Mouse (Mus musculus) spleen, postnatal 36 days (tissue): Measurements from ENCODE around the gene Tcf15.

Experiments used
- DNase-seq, 2 experiments: peaks; one replicate each; pipeline ENCODE4 v3.0.0; 2022; ENCODE audit warnings: low spot score in 2 of 2, mixed read lengths in 1 of 2

The Tcf15 gene

DNA sequence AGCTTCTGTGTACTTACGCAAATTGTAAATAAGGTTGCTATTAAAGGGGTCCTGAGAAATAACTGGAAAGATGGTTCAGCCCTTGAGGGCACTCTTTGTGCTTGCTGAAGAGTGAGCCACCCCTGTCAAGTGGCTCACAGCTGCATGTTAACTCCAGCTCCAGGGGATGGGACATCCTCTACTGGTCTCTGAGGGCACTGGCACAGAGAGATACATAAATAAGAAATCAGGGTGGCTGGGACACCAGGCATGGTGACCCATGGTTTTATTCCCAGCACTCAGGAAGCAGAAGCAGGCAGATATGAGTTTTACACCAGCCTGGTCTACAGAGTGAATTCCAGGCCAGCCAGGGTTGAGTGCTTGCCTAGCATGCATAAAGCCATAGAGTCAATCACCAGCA lies 26.0 kb downstream of the Tcf15 start:
- no peak for DNase-seq

DNA sequence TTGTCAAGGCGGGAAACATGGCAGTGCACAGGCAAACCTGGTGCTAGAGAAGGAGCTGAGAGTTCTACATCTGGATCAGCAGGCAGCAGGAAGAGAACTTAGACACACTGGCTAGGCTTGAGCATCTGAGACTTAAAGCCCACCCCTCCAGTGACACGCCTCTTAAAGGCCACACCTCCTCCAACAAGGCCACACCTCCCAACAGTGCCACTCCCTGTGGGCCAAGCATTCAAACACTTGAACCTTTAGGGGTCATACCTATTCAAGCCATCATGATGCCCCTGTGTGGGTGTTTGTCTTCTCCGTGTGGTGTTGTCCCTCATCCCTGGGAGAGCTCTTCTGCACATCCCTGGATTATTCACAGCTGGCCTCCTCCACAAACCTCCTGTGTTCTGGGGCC lies 31.5 kb downstream of the Tcf15 start:
- DNase-seq = no peak

DNA sequence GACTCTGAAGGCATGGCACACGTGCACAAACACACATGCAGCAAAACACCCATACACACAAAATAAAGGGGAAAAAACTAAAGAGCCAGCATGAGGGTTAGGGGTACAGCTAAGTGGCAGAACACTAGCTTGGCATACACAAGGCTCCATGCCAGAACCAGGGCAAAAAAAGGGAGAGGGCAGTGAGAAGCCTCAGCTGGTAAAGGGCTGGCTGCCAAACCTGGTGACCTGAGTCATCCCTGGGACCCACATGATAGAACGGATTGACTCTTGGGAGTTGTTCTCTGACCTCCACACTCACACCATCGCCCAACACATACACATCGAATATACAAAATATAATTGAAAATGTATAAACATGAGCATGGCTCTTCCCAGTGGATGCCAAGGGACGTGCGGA lies 33.3 kb downstream of the Tcf15 start:
- DNase-seq = no peak

DNA sequence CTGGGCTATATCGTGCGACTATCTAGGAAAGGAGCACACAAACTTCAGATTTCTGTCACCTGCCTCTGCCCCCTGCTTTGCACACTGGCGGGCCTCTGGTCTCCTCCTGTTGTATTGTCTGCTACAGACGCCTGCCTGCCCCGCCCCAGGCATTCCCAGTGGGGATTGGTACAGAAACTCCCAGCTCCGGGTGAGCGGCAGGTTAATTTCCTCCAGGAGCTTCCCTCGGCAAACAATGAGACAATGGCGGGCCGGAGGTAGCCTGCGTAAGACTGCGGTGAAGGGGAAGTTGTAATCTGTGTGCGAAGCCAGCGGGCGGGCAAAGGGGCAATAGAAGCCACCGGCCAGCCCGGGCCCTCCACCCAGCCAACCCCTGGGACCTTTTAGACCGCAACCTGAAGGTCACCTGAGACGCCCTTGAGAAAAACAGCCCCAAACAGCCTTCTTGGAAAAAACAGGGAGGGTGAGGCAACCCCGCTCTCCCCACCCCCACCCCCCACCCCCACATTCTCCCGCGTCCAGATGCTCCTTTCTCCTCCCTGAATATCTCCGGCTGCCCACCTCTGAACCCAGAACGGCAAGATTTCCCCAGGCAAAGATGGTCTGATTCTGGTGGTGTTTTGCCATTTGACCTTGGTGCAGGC lies 33.9 kb downstream of the Tcf15 start:
- DNase-seq = no peak

- DNase-seq = no peak
Measured at GRCm38 (mm10) chr2:152177806-152178170, 34.4 kb downstream of the Tcf15 start.

GRCm38 (mm10) chr2:152178345-152178744 lies 35.0 kb downstream of the Tcf15 start:
- no peak for DNase-seq

- no peak for DNase-seq
Measured at GRCm38 (mm10) chr2:152179301-152179700, 35.9 kb downstream of the Tcf15 start.

- peak in 1 of 2 experiments; percentile 4 for DNase-seq
Measured at GRCm38 (mm10) chr2:152180323-152180722, 37.0 kb downstream of the Tcf15 start.

DNA sequence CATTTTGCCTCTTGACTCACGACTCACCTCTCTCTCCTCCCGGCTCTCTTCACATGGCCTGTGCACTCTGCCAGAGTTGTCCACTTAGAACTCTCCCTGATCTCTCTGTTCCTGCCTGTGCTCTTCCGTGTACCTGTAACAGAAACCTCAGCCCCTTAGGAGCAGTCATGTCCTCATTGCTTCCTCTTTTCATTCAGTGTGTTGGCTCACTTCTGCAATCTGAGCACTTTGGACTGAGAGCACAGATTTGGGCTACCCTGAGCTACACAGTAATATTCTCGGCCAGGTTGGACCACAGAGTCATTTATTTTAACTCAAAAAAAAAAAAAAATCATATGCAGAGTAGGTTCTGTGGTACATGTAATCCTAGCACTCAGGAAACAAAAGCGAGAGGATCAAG lies 43.8 kb downstream of the Tcf15 start:
- no peak for DNase-seq

DNA sequence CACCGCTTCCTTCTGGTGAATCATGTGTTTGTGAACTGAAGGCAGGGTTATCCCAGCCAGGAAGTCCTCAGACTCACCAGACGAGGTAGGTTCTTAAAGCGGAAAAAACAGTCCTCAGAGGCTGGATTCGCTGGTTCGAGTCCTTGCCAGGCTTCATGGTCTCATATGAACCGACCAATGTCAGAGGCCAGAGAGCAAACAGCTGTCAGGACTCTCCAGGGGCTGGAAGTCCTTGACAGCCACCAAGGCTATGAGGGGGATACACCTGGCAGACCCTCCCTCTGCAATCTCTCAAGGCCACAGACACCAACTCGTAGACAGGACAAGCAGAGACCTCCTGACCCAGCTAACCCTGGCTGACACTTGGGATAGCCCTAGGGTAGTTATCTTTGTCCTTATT lies 45.9 kb downstream of the Tcf15 start:
- no peak for DNase-seq

DNA sequence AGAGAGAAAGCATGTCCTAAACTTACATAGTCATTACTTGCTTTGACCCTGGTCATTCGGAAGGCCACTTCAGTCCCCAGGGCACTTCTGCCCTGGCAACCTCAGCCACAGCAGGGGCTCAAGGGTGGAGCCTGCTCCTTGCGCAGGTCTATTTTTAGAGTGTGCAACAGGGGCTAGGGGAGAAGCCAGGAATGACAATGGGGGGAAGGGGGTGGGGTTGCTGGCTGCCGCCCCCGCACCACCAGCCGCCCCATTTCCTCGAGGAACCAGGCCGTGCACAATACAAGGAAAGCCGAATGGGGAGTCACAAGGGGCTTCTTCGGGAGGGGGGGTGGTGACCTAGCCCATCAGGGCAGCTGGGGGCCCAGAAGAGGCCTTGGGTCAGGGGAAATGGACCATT lies 46.3 kb downstream of the Tcf15 start:
- no peak for DNase-seq

GRCm38 (mm10) chr2:152190161-152190560 lies 46.8 kb downstream of the Tcf15 start:
- DNase-seq = no peak

DNA sequence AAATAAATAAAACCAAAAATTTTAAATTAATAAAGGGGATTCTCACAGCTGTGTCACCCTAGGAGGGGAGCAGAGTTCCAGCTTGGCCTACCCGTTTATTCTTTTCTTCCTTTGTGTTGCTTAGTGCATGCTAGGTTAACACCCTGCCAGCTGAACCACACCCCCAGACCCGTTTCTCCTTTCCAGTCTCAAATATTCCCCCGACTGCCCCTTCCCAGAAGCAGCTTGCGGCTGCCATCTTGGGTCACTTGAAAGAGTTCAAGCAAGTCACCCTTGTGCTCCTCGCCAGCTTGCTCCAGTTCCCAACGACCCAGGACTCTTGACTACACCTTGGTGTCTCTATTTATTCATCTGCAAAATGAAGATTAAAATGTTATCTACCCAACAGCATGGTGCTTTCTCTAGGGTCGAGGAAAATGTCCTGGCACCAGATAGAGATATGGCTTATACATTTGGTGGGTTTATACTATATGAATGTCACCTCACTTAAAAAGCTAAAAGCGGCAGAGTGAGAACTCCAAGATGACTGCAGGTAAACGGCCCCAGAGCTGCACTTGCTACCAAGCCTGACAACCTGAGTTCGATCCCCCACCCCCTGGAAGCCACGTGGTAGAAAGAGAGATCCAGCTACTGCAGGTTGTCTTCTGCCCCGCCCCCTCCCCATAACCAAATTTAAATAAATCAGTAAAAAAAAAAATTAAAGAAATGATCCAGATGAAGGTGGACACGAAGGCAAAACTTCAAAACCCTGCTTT lies 49.4 kb downstream of the Tcf15 start:
- DNase-seq = no peak

GRCm38 (mm10) chr2:152193346-152193710 lies 50.0 kb downstream of the Tcf15 start:
- DNase-seq = no peak

DNA sequence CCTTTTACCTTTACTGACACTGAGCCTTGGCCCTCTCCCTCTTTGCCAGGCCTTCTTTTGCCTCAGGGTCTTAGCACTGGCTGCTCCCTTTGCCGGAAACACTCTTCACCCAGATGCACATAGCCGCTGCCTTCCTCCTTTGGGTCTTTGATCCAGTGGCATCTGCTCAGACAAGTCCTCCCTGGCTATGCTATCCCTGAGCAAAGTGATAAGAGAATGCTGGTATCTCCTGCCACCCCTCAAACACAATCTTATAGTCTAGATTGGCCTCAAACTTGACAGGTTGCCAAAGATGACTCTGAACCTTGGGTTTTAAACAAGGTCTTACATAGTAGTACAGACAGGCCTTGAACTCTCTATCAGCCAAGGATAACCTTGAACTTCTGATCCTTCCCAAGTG lies 51.2 kb downstream of the Tcf15 start:
- DNase-seq = no peak

GRCm38 (mm10) chr2:152196896-152197295 lies 53.5 kb downstream of the Tcf15 start:
- no peak for DNase-seq

DNA sequence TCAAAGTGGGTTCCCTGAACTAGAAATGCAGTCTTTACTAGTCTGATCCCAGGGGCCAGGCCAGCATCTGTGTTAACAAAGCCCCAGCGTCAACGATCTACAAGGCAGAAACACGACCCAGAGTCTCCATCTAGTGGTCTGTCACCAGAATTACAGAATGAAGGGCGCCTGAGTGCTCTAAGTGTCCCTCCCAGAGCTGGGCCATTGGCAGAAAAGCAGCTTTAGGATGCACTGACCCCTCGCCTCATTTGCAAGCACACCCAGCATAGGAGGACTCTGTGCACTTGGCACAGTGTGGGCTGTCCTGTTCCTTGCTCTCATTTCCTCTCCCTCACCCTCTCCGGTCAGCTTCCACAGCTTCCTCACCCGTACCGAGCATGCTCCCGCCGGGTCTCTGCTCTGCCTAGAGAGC lies 53.9 kb downstream of the Tcf15 start:
- DNase-seq = peak; percentile 24 to 33
